Mouse (Mus musculus): ENCODE measurements around the gene Olfr1197. TPM values are rescaled to one million over a fixed set of nuclear protein-coding genes. Genes with fewer than 3 reads are reported as not detected.

Gene Olfr1197
- not detected in 2 replicates for polyA plus RNA-seq (2012; rRNA removed)

GRCm38 (mm10) chr2:88732266-88732665 is at the start of gene Olfr1197:
Olfr1197 (minus strand) TSS chr2:88732366.

GRCm38 (mm10) chr2:88770388-88770787 is 38.2 kb upstream of the Olfr1197 start, which contains the start of gene Olfr1200:
Olfr1200 (minus strand) TSS chr2:88770488.

GRCm38 (mm10) chr2:88760369-88760768 is 28.2 kb upstream of the Olfr1197 start, which contains the start of gene Olfr1199:
Olfr1199 (minus strand) TSS chr2:88760469.

GRCm38 (mm10) chr2:88751270-88751669 is 19.1 kb upstream of the Olfr1197 start, which contains the start of gene Olfr1198:
Olfr1198 (minus strand) TSS chr2:88751370.

GRCm38 (mm10) chr2:88704497-88704896 is 27.7 kb downstream of the Olfr1197 start, which contains the start of gene Olfr1196:
Olfr1196 (minus strand) TSS chr2:88704597.

GRCm38 (mm10) chr2:88689087-88689486 is 43.1 kb downstream of the Olfr1197 start, which contains the start of gene Olfr1195:
Olfr1195 (minus strand) TSS chr2:88689187.

Other genes starting within 250 kb of the Olfr1197 start
- gene Olfr1184, start 248.8 kb downstream of the Olfr1197 start, polyA plus RNA-seq (2012; rRNA removed), result not detected in 2 replicates
- not detected in 2 replicates for gene Olfr1185-ps1, start 239.0 kb downstream of the Olfr1197 start, polyA plus RNA-seq (2012; rRNA removed)
- gene Olfr1186, start 213.8 kb downstream of the Olfr1197 start, polyA plus RNA-seq (2012; rRNA removed), result not detected in 2 replicates
- not detected in 2 replicates for gene Olfr1188, start 175.4 kb downstream of the Olfr1197 start, polyA plus RNA-seq (2012; rRNA removed)
- not detected in 2 replicates for gene Olfr1189, start 145.9 kb downstream of the Olfr1197 start, polyA plus RNA-seq (2012; rRNA removed)
- not detected in 2 replicates for gene Olfr1191-ps1, start 91.8 kb downstream of the Olfr1197 start, polyA plus RNA-seq (2012; rRNA removed)
- gene Olfr1192-ps1, start 83.9 kb downstream of the Olfr1197 start, polyA plus RNA-seq (2012; rRNA removed), result not detected in 2 replicates
- not detected in 2 replicates for gene Olfr1193, start 56.7 kb downstream of the Olfr1197 start, polyA plus RNA-seq (2012; rRNA removed)
- not detected in 2 replicates for gene Olfr1195, start 43.2 kb downstream of the Olfr1197 start, polyA plus RNA-seq (2012; rRNA removed)
- gene Olfr1196, start 27.8 kb downstream of the Olfr1197 start, polyA plus RNA-seq (2012; rRNA removed), result not detected in 2 replicates
- not detected in 2 replicates for gene Olfr1198, start 19.0 kb upstream of the Olfr1197 start, polyA plus RNA-seq (2012; rRNA removed)
- gene Olfr1199, start 28.1 kb upstream of the Olfr1197 start, polyA plus RNA-seq (2012; rRNA removed), result not detected in 2 replicates
- gene Olfr1200, start 38.1 kb upstream of the Olfr1197 start, polyA plus RNA-seq (2012; rRNA removed), result not detected in 2 replicates
- gene Olfr1201, start 60.7 kb upstream of the Olfr1197 start, polyA plus RNA-seq (2012; rRNA removed), result not detected in 2 replicates
- gene Olfr1202, start 82.1 kb upstream of the Olfr1197 start, polyA plus RNA-seq (2012; rRNA removed), result not detected in 2 replicates
- gene Olfr1205, start 97.4 kb upstream of the Olfr1197 start, polyA plus RNA-seq (2012; rRNA removed), result not detected in 2 replicates
- gene Olfr1204, start 116.9 kb upstream of the Olfr1197 start, polyA plus RNA-seq (2012; rRNA removed), result not detected in 2 replicates
- gene Olfr1206, start 130.9 kb upstream of the Olfr1197 start, polyA plus RNA-seq (2012; rRNA removed), result not detected in 2 replicates
- gene Olfr1208, start 169.9 kb upstream of the Olfr1197 start, polyA plus RNA-seq (2012; rRNA removed), result not detected in 2 replicates
- not detected in 2 replicates for gene Olfr1209, start 182.8 kb upstream of the Olfr1197 start, polyA plus RNA-seq (2012; rRNA removed)
- gene Olfr1211, start 205.7 kb upstream of the Olfr1197 start, polyA plus RNA-seq (2012; rRNA removed), result not detected in 2 replicates
- gene Olfr1212, start 221.6 kb upstream of the Olfr1197 start, polyA plus RNA-seq (2012; rRNA removed), result not detected in 2 replicates
- not detected in 2 replicates for gene Gm13762, start 247.9 kb upstream of the Olfr1197 start, polyA plus RNA-seq (2012; rRNA removed)